Mouse (Mus musculus): ENCODE measurements around the gene Dpp9.

- TF ChIP-seq TAL1 (IDR thresholded peaks at IDR 0.05; ENCODE audit: low read length) (no peak), GATA1 (IDR thresholded peaks at IDR 0.05; ENCODE audit: low read length) (no peak)
Measured at GRCm38 (mm10) chr17:56219805-56220204, 1.1 kb upstream of the Dpp9 start.

Measured in erythroblast, embryonic 14.5 days (primary cell).